Mouse (Mus musculus): ENCODE data around the gene Nanog. TPM values are rescaled to one million over a fixed set of nuclear protein-coding genes. Genes with fewer than 3 reads are reported as not detected.

The Nanog gene
- polyA plus RNA-seq, 1 experiment from 2014 or later: 0.32 TPM

DNA sequence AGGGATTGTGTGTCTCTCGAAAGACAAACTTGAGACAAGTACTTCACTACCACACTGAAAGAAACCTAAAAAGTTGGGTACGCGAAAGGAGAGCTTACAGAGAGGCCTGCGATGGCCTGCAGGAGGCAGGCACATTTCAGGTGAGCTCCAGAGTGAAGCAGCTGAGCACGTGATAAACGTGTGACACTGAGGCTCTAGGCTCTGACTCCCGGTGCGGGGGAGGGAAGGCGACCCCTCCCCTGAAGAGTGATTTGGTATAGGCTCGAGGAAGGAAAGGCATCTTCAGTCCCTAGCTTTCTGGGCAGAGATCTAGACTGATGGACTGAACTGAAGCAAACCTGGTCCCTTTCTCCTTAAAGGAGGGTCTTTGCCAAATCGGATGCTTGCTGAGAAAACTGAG is 36.1 kb downstream of the Nanog start:
- Histone ChIP-seq H3K27me3 (ENCODE audit: control insufficient read depth, insufficient read depth, low read length) (peaks cover 10% of the 10 kb centered on the region), H3K36me3 (ENCODE audit: control insufficient read depth, insufficient read depth, low read length) (no peaks in the 10 kb centered on the region), H3K4me3 (ENCODE audit: low read depth, low read length) (no peak overlapping the region), H3K9me3 (ENCODE audit: control insufficient read depth, low read length) (no peaks in the 10 kb centered on the region), H3K27ac (ENCODE audit: low read depth, low read length) (no peak overlapping the region), H3K9ac (ENCODE audit: low read depth, low read length) (no peak overlapping the region), H3K4me1 (replicated peaks; ENCODE audit: control insufficient read depth, insufficient read depth, low read length) (no peaks in the 10 kb centered on the region), H3K4me2 (replicated peaks; ENCODE audit: low read depth, low read length) (no peak overlapping the region)
- ATAC-seq (ENCODE audit: low FRiP score) (peak; percentile 6; the same call in 1 of the 2 replicates), DNase-seq (ENCODE audit: low spot score) (peak; percentile 22)
- 17% methylated on average over 11 of the region's 11 CpGs for WGBS

DNA sequence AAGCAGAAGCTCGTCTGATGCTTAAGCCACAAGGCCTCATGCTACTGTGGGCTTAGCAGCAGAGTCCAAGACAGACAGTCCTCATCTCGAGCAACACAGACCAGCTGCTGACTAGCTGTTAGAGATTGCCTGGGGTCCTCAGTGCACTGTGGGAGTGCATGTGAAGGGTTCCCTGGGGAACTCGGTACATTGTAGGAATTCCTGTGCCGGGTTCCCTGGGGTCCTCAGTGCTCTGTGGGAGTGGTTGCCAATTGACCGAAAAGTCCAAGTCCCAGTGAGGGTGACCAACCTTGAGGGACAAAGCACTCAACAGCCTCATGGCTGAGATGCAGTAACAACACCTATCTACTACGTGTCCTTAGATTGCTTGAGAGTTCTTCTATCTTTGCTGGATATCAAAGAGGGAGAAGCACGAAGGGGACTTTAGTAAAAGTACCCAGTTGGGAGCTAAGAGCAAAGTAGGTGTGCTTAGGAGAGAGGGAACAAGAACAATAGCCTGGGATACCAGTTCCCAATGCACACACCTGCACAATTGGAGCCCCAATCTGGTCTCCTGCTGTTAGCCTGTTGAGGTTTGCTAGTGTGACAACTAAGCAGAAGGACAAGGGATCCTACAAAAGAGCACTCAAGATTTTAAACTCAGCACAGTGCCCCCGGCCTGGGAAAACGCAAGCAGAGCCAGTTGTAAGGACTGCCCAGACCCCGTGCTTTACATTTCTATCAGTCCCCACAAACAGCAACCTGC is 37.4 kb downstream of the Nanog start:
- H3K4me1 ChIP-seq (replicated peaks; ENCODE audit: control insufficient read depth, insufficient read depth, low read length): no peaks in the 10 kb centered on the region
- H3K4me3 ChIP-seq (ENCODE audit: low read depth, low read length): no peak overlapping the region
- WGBS: 21% methylated on average over 10 of the region's 10 CpGs
- no peak overlapping the region for H3K4me2 ChIP-seq (replicated peaks; ENCODE audit: low read depth, low read length)
- DNase-seq (ENCODE audit: low spot score) (peak; percentile 13), ATAC-seq (ENCODE audit: low FRiP score) (no peak)
- peaks cover 10% of the 10 kb centered on the region for H3K27me3 ChIP-seq (ENCODE audit: control insufficient read depth, insufficient read depth, low read length)
- no peaks in the 10 kb centered on the region for H3K9me3 ChIP-seq (ENCODE audit: control insufficient read depth, low read length)
- no peak overlapping the region for H3K9ac ChIP-seq (ENCODE audit: low read depth, low read length)
- H3K27ac ChIP-seq (ENCODE audit: low read depth, low read length): no peak overlapping the region
- no peaks in the 10 kb centered on the region for H3K36me3 ChIP-seq (ENCODE audit: control insufficient read depth, insufficient read depth, low read length)

DNA sequence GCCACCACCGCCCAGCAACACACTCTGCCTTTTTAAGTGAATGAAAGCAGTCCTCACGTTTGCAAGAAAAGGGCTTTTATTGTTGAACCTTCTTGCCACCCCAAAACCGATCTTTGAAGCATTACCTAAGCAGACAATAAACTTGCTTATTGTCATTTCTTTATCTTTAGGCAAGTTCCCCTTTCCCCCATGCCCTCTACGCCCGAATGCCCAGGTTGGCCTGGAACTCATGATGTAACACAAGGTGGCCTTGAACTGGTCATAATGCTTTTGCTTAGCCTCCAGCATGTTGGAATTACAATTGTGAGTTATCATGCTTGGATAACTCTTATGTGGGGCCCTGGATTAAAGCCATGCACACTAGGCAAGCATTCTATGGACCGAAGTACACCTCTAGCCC is 43.3 kb downstream of the Nanog start:
- ATAC-seq (ENCODE audit: low FRiP score) (no peak), DNase-seq (ENCODE audit: low spot score) (no peak)
- no peaks in the 10 kb centered on the region for H3K36me3 ChIP-seq (ENCODE audit: control insufficient read depth, insufficient read depth, low read length)
- H3K9me3 ChIP-seq (ENCODE audit: control insufficient read depth, low read length): no peaks in the 10 kb centered on the region
- WGBS: 85% methylated on average over 6 of the region's 6 CpGs
- no peak overlapping the region for H3K27ac ChIP-seq (ENCODE audit: low read depth, low read length)
- H3K27me3 ChIP-seq (ENCODE audit: control insufficient read depth, insufficient read depth, low read length): no peaks in the 10 kb centered on the region
- H3K4me3 ChIP-seq (ENCODE audit: low read depth, low read length): no peak overlapping the region
- no peak overlapping the region for H3K9ac ChIP-seq (ENCODE audit: low read depth, low read length)
- no peaks in the 10 kb centered on the region for H3K4me1 ChIP-seq (replicated peaks; ENCODE audit: control insufficient read depth, insufficient read depth, low read length)
- no peak overlapping the region for H3K4me2 ChIP-seq (replicated peaks; ENCODE audit: low read depth, low read length)

DNA sequence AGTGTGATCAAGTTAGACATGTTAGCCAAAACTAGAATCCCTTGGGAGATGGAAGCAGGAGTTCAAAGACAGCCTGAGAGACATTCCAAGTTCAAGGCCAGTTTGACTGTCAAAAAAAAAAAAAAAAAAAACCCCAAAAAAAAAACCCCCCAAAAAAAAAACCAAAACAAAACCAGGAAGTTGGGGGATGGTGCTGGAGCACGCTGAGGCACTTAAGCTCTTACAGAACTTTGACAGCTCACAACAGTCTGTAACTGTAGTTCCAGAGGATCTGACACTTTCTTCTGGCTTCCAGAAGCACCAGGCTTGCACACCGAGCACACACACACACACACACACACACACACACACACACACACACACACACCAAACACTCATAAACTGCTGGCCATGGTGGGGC is 48.6 kb downstream of the Nanog start:
- 65% methylated on average over 2 of the region's 2 CpGs for WGBS
- Histone ChIP-seq H3K36me3 (ENCODE audit: control insufficient read depth, insufficient read depth, low read length) (no peaks in the 10 kb centered on the region), H3K27ac (ENCODE audit: low read depth, low read length) (no peak overlapping the region), H3K4me2 (replicated peaks; ENCODE audit: low read depth, low read length) (no peak overlapping the region), H3K9ac (ENCODE audit: low read depth, low read length) (no peak overlapping the region), H3K4me1 (replicated peaks; ENCODE audit: control insufficient read depth, insufficient read depth, low read length) (no peaks in the 10 kb centered on the region), H3K4me3 (ENCODE audit: low read depth, low read length) (no peak overlapping the region), H3K9me3 (ENCODE audit: control insufficient read depth, low read length) (no peaks in the 10 kb centered on the region), H3K27me3 (ENCODE audit: control insufficient read depth, insufficient read depth, low read length) (no peaks in the 10 kb centered on the region)
- DNase-seq (ENCODE audit: low spot score) (no peak), ATAC-seq (ENCODE audit: low FRiP score) (no peak)

DNA sequence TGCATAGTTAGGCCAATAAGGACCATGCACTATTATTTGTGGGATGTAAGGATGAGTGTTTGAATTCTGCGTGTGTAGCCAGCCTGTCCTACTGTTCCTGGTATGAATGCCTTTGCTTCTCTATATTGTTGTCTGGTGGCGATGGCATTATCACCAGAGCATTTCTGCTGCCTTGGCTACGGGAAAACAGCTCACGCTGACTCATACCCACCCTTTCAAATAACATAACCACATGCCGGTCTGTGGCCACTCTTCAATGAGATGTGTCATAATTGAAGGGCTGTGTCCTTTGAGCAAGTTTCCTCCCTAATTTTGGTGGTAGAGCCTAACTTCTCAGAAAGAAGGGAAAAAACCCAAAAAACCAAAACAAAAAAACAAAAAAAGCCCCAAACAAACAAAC is 51.4 kb downstream of the Nanog start:
- Histone ChIP-seq H3K27ac (ENCODE audit: low read depth, low read length) (no peak overlapping the region), H3K4me2 (replicated peaks; ENCODE audit: low read depth, low read length) (no peak overlapping the region), H3K4me3 (ENCODE audit: low read depth, low read length) (no peak overlapping the region), H3K9ac (ENCODE audit: low read depth, low read length) (no peak overlapping the region), H3K4me1 (replicated peaks; ENCODE audit: control insufficient read depth, insufficient read depth, low read length) (no peaks in the 10 kb centered on the region), H3K27me3 (ENCODE audit: control insufficient read depth, insufficient read depth, low read length) (peaks cover under 1% of the 10 kb centered on the region; the same call in 1 of the 2 replicates), H3K36me3 (ENCODE audit: control insufficient read depth, insufficient read depth, low read length) (no peaks in the 10 kb centered on the region), H3K9me3 (ENCODE audit: control insufficient read depth, low read length) (no peaks in the 10 kb centered on the region)
- WGBS: 62% methylated on average over 5 of the region's 5 CpGs
- DNase-seq (ENCODE audit: low spot score): no peak
- no peak for ATAC-seq (ENCODE audit: low FRiP score)

DNA sequence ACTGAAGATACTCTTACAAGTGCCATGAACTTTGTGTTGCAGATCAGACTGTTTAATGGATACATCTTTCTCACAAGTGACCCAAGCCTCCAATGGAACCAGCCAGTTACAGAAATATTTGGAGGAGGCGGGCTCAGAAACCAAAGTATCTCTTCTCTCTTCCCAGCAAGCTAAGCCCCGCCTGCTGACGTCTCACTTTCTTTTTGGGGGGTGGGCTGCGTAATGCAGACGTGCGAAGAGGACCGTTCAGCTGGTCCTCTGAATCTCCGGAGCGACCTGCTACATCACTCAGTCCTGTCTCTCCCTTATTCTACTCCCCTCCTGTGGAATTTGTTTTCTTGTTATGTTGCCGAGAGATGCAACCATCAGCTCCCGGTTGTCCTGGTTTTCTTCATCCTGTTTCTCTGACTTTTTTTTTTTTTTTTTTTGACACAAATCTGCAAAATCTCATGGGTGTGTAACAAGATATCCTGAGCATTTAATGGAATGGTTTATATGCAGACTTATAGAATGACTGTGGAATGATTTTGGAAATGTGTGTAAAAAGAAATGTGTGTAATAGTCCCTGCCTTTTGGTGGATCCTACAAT is 53.8 kb downstream of the Nanog start:
- H3K9ac ChIP-seq (ENCODE audit: low read depth, low read length): no peak overlapping the region
- under 1% methylated on average over 11 of the region's 11 CpGs for WGBS
- peaks cover 2% of the 10 kb centered on the region; the same call in 1 of the 2 replicates for H3K27me3 ChIP-seq (ENCODE audit: control insufficient read depth, insufficient read depth, low read length)
- no peak overlapping the region for H3K27ac ChIP-seq (ENCODE audit: low read depth, low read length)
- no peaks in the 10 kb centered on the region for H3K4me1 ChIP-seq (replicated peaks; ENCODE audit: control insufficient read depth, insufficient read depth, low read length)
- H3K4me2 ChIP-seq (replicated peaks; ENCODE audit: low read depth, low read length): peak overlapping the region; percentile 36
- ATAC-seq (ENCODE audit: low FRiP score) (peak; percentile 61), DNase-seq (ENCODE audit: low spot score) (peak; percentile 86)
- H3K36me3 ChIP-seq (ENCODE audit: control insufficient read depth, insufficient read depth, low read length): no peaks in the 10 kb centered on the region
- peak overlapping the region; percentile 24; the same call in 1 of the 2 replicates for H3K4me3 ChIP-seq (ENCODE audit: low read depth, low read length)
- H3K9me3 ChIP-seq (ENCODE audit: control insufficient read depth, low read length): no peaks in the 10 kb centered on the region

DNA sequence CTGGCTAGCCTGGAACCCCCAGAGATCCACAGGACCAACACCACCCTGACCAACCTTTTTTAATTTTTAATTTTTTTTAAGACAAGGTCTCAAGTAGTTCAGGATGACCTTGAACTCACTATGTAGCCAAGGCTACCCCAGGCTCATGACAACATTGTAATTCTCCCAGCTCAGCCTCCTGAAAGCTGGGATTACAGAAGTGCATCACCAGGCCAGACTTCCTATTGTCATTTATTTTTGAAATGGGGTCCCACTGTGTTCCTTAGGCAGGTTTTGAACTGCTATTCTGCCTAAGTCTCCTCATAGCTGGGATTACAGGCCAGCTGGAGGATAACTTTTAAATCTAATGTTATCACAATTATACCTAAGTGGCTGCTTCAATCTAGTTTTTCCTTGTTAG is 54.6 kb downstream of the Nanog start:
- Histone ChIP-seq H3K27me3 (ENCODE audit: control insufficient read depth, insufficient read depth, low read length) (peaks cover 2% of the 10 kb centered on the region; the same call in 1 of the 2 replicates), H3K9ac (ENCODE audit: low read depth, low read length) (no peak overlapping the region), H3K27ac (ENCODE audit: low read depth, low read length) (no peak overlapping the region), H3K4me1 (replicated peaks; ENCODE audit: control insufficient read depth, insufficient read depth, low read length) (no peaks in the 10 kb centered on the region), H3K4me3 (ENCODE audit: low read depth, low read length) (no peak overlapping the region), H3K9me3 (ENCODE audit: control insufficient read depth, low read length) (no peaks in the 10 kb centered on the region), H3K4me2 (replicated peaks; ENCODE audit: low read depth, low read length) (no peak overlapping the region), H3K36me3 (ENCODE audit: control insufficient read depth, insufficient read depth, low read length) (no peaks in the 10 kb centered on the region)
- no peak for ATAC-seq (ENCODE audit: low FRiP score)
- DNase-seq (ENCODE audit: low spot score): no peak

DNA sequence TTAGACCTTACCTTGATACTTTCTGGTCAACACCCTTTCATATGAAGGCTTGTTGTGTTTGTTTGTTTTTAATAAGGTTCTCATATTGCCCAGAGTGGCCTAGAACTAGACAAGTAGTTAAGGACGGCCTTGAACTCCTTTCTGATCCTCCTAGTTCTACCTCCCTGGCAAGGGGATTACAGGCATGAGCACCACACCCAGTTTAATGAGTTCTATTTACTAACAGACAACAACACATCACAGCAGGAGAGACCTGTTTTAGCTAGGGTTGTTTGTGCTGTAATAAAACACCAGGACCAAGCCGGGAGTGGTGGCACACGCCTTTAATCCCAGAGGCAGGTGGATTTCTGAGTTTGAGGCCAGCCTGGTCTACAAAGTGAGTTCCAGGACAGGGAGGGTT is 55.2 kb downstream of the Nanog start:
- Histone ChIP-seq H3K4me2 (replicated peaks; ENCODE audit: low read depth, low read length) (no peak overlapping the region), H3K27ac (ENCODE audit: low read depth, low read length) (no peak overlapping the region), H3K9ac (ENCODE audit: low read depth, low read length) (no peak overlapping the region), H3K4me3 (ENCODE audit: low read depth, low read length) (no peak overlapping the region), H3K4me1 (replicated peaks; ENCODE audit: control insufficient read depth, insufficient read depth, low read length) (no peaks in the 10 kb centered on the region), H3K27me3 (ENCODE audit: control insufficient read depth, insufficient read depth, low read length) (peaks cover 2% of the 10 kb centered on the region; the same call in 1 of the 2 replicates), H3K9me3 (ENCODE audit: control insufficient read depth, low read length) (no peaks in the 10 kb centered on the region), H3K36me3 (ENCODE audit: control insufficient read depth, insufficient read depth, low read length) (no peaks in the 10 kb centered on the region)
- 78% methylated on average over 3 of the region's 3 CpGs for WGBS
- DNase-seq (ENCODE audit: low spot score) (no peak), ATAC-seq (ENCODE audit: low FRiP score) (no peak)
